Mouse (Mus musculus): ENCODE results near the gene Klhl5.

Klhl5 gene

DNA sequence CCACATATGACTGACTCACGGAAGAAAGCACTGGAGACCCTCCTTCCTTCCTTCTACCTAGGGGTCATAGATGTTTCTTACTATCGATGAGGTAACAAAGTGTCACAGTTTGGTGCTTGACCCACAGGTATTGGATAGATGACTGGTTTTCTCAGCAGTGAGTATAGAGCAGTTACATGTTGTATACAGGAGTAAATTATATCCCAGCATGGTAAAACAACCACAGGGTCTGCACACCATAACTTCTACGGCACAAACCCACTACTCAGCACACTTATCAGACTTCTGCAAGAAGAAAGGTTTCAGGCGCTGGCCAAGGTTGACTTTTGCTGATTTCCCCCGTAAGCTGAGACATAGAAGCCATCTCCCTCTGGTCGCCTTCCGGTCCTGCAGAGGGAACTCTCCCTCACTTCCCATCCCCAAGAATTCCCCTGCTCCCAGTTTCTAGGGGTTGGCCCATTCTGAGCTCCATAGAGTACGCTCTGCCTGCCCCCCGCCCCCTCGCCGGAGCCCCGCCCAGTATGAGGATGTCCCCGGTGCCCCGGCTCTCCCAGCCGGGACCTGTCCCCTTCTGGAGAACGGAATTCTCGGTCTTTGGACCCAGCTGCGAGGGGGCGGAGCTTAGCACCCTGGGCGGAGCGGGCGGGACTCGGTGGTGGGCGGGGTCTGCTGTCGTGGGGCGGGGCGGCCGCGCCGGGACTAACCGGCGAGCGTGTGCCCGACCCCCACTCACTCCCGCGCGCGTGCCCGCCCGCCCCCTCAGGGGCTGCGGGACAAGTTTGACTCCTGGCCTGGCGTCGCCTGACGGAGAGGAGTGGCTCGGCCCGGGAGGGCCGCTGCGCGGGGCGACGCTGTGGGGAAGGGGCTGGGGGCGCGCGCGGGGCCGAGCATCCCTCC, at the start of gene Klhl5:
Klhl5 (plus strand) TSS at position 664 of the 897 bp plus-strand sequence.
- peak; percentile 56 to 66 for DNase-seq (ENCODE audit: low spot score in 2 of 2)

DNA sequence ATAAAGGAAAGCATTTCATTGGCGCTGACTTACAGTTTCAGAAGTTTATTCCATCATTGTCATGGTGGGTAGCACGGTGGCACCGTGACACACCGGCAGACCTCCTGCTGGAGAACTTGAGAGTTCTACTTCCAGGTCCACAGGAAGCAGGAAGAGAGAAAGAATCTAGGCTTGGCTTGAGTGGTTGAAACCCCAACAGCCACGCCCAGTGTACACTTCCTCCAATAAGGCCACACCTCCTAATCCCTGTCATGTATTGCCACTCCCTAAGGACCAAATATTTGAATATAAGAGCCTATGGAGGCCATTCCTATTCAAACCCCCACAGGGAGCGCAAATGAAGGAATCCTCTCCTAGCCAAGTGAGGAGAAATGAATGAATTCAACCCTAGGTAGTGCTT, 49.7 kb upstream of the Klhl5 start:
- no peak for DNase-seq (ENCODE audit: low spot score in 2 of 2)

DNA sequence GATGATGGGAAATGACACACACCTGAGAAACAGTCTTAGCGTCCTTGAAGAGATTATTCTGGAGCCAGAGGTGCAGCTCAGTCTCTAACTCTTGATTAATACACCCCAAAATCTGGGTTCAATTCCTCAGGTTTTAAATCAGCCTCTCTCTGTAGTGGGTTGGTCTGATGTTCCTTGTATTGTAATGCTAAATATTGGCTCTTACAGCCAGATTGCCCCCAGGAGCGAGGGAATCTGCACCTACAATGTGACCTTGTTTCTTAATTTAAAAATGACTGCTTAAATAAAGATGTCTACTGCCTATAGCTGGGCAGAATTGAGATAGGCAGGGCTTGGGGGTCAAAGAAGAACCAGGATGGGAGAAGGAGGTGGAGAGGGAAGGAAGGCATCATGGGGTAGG, 47.5 kb upstream of the Klhl5 start:
- DNase-seq (ENCODE audit: low spot score in 2 of 2): no peak

DNA sequence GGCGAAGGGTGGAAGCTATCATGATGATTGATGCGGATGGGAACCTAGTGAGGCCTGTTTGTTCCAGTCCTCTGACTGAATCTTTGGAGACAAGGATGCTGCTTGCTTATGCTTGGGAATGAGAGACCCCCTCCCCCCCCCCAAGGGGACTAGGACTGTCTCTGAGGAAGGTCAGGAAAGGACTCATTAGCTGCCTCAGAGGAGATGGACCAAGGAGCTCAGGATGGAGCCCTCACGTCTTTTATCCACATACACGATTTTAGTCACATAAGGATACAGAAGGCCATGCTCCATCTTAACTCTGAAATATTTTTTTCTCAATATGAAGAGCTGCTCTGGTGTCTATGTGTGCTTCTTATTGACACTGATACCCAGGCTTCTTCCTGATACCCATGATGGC, 45.1 kb upstream of the Klhl5 start:
- no peak for DNase-seq (ENCODE audit: low spot score in 2 of 2)

DNA sequence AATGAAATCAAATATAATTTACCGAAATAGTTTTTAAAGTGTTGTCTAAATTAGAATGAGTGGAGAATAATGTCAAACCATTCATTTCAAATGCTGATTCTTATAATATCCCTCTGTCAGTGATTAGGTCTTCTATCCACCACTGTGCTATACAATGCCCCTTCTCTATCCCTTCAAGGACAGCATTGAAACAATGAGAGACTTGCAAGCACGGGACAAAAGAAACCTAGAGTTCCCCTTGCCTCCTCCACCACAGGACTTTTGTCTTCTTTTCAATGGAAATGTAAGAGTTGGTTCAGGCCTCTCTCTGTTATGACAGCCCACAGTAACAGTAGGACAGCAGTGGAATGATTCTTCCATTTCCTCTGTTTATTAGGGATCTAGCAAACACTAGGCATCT, 44.1 kb upstream of the Klhl5 start:
- no peak for DNase-seq (ENCODE audit: low spot score in 2 of 2)

DNA sequence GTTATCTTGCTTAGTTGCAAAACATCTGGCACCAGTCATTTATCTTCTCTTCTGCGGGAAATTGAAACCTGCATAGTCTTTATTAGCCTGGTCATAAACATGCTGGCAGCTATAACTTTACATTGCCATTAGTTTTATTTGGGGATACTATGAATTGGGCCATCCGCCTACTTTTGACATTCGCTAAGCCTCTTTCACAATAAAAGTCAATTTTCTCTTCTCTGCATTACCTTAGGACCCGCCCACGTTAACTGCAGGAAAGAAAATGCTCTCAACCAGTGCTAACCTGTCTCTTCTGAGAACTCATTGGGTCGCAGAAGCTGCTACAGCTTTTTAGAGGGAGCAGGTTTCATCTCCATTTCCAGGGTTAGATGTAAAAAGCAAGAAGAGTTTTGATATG, 39.2 kb upstream of the Klhl5 start:
- DNase-seq (ENCODE audit: low spot score in 2 of 2): no peak

DNA sequence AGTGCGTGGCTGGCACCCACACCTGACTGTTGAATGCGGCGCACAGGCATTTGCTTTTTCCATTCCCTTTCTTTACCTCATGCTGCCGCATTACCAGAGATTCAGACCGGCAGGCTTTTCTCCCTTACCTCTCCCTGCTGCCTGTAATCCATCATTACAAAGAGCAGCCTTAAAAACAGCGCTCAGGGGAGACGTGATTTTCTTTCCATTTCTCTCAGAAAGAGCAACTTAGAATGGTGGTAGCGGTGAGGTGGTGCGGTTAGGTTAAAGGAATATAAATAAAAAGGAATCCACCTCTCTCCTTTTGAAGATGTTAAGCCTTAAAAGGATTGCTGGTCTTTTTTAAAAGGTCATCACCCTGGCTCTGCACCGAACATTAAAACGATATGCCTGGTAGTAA, 37.5 kb upstream of the Klhl5 start:
- DNase-seq (ENCODE audit: low spot score in 2 of 2): no peak

DNA sequence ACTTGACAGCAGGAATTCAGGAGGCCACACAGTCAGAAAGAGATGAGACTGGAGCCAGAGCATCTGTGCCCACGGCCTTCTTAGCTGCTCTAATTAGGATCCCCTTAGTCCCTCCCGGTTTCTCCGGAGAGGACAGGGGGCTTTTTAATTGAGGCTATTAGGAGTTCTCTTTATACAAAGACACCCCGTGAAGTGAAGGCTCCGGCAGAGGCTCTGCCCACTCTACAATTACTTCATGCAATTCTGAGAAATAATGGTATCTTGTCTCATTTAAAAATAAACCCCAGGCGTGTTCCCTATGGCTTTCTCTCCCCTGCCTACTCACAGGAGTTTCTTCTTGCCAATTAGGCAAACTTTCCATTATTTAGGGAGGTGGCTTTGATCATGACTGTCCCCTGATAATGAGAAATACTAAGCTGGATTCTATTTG, 35.6 kb upstream of the Klhl5 start:
- no peak for DNase-seq (ENCODE audit: low spot score in 2 of 2)

DNA sequence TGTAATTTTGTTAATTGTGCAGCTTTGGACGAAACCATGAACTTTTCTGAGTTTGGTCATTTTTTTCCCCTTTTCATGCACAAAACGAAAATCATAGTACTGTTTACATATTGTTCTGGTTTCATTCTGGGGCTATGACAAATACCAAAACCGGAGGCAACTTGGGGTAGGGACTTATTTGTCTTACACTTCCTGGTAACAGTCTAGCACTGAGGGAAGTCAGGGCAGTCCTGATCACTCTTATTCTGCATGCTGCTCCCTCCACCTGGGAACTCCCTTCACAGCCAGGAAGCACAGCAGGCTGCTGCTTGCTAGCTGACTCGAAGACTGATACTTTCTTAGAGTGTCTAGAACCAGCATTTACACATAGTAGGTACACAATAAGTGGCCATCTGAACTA, 34.1 kb upstream of the Klhl5 start:
- DNase-seq (ENCODE audit: low spot score in 2 of 2): no peak

DNA sequence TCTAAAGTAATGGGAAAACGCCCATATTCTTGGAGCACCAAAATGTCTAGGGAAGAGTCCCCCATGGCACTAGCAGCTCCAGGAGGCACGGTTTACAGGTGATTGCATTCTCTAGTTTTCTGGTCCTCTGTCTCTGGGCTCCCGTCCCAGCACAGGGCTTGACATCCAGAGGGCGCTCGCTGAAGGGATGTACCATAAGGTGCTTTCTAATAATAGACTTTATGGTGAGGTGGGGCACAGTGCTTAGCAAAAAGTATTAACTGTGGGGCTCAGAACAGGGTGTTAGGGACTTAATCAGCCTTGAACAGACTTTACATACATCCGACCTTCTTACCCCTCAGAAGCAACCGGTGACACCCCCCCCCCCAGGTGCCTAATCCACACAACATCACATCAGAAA, 32.6 kb upstream of the Klhl5 start:
- no peak for DNase-seq (ENCODE audit: low spot score in 2 of 2)

DNA sequence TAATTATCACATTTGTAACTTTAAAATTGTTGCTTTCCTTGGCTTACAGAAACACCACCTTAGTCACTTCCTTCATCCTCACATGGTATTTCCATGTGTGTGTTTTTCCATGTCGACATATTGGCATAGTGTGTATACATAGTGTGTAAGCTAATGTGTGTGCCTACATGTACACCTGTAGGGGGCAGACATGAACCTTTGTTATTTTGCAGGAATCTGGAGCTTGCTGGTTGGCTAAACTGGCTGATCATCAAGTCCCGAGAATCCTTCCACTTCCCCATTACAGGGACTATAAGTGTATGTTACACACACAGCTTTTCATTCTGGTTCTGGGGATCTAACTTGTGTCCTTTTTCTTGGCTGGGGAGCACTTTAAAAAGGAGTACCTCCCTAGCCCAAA, 31.3 kb upstream of the Klhl5 start:
- DNase-seq (ENCODE audit: low spot score in 2 of 2): no peak

DNA sequence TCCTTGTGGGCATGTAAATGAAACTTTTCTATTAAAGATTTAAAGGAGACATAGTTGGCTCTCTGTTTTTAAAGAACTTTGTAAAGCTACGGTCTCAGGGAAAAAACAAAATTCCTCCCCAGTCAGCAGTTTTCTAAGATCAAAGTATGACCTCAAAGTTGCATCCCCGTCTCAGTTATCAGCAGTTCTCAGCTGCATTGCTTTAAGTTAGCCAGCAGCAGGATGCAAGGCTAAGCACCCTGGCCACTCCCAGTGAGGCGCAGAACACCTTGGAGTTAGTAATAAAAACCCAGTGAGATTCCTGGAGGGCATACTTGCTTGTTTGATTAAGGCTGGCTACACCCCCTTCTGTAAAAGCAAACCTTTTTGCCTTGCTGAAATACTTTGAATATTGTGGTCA, 30.6 kb upstream of the Klhl5 start:
- DNase-seq (ENCODE audit: low spot score in 2 of 2): no peak

DNA sequence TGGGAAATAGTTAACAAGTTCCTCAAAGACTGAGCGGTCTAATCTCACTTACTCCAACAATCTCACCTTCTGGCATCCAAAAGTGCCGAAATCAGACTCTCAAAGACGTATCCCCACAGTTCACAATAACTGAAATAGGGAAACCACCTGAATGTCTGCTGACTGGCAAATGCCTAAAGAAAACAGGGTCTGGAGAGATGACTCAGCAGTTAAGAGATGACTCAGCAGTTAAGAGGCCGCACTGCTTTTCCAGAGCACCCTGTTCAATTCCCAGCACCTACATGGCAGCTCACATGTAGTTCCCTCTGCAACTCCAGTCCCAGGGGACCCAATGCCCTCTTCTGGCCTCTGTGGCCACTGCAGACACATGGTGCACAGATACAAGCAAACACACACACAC, 29.3 kb upstream of the Klhl5 start:
- DNase-seq (ENCODE audit: low spot score in 2 of 2): no peak

DNA sequence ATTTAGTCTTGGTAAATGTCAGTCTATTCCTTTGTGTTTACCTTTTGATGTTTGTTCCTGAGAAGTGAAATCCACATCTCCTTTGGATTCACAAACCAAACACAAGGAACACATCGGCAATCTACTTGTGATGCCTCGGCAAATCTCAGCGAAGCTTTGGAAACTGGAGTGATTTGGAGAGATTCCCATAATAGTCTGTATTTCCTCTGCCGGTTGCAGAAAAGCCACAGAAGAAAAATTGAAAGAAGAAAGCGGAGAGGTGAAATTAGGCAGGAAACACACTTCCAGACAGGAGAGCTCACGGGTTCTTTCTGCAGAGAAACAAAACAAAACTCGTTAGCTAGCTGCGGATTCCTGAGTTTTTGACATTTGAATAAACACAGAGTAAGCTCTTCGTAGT, 27.5 kb upstream of the Klhl5 start:
- no peak for DNase-seq (ENCODE audit: low spot score in 2 of 2)

DNA sequence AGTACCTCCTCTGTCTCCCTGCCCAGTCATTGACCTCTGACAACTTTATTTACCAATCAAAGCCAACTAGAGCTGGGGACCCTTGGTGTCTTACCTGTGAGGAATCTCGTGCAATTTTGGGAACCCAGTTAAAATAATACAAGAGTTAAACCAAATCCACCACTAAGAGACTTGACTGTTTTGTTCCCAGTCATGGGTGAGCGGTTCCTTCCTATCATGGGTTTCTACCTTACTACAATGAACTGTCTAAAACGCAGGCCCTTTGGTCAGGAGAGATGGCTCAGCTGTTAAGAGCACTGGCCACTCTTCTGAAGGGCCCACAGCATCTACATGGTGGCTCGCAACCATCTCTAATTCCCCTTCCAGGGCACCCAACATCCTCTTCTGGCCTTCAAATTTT, 25.5 kb upstream of the Klhl5 start:
- no peak for DNase-seq (ENCODE audit: low spot score in 2 of 2)

DNA sequence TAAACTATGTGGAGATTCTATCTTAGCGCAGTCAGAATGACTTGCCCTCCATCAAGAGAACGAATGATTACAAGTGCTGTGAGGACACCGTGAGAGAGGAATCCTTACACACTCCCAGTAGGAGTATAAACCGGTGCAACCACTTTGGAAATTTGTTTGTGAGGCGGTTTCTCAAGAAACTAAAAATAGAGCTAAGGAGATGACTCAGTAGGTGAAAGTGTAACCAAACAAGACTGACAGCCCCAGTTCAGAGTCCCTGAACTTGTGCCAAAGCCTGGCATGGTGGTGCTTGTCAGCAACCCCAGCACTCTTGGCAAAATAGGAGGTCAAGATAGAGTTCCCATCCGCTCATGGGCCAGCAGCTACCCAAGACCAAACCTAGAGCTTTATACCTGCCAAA, 20.8 kb upstream of the Klhl5 start:
- no peak for DNase-seq (ENCODE audit: low spot score in 2 of 2)

DNA sequence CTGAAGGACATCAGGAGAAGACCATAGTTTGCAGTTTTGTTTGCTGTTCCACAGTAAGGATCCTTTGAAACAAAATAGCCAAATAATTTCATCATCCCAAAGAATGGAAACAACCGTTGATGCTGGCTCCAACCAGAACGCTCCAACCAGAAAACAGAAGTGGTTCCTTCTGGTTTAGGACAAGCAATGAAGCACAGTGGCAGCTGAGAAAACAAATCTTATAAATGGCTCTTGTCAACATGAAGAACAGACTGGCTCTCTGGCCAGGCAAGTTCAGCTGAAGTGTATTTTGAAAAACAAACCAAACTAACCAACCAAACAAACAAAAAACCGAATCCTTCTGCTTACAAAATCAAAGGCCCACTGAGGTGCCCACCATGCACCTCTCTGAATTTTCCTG, 17.6 kb upstream of the Klhl5 start:
- DNase-seq (ENCODE audit: low spot score in 2 of 2): no peak

DNA sequence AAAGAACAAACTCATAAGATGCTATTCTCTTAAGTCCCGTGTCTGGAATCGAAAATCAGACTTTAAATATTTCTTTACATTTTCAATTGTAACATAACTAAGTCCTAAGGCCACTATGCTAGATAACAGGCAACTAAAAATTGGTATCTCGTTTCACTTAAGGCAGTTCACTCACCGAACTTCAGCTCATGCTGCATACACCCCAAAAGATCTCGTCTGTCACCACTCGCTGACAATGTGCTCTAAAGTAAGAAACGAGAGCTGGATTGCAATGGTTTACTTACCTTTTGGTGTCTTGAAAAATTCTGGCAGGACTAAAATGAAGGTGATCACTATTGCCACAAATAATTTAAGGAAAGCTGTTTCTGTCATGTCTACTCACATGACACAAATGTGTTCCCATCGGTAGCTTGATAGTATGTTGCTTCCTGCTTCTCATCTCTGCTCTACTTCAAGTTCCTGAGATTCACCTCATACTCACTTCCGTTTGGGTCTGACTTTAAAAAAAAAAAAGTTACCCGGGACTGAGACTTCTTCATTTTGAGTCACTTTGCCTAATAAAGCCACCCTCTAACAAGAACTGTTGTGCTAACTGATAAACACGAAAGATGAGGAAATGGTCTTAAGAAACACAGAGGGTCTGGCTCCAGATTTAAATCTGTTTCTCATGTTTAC, 16.0 kb upstream of the Klhl5 start:
- peak; percentile 29 to 33 for DNase-seq (ENCODE audit: low spot score in 2 of 2)

DNA sequence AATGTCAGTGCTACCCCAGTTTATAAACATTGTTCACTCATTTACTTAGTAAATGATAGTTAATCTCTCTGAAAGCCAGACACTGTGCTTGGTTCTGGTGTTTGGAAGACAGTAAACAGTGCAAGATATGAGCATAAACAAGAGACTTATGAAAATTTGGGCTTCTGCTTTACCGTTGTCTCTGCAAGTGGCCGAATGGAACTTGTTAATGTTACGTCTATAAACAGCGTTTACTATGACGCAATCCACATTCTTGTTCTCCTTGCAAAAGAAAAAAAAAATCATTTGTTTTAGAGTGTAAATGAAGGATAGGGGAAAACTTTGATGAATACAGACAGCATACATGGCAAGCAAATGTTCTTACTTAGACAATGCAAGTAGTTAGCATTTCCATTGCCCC, 15.4 kb upstream of the Klhl5 start, which contains the start of gene Tmem156:
Tmem156 (minus strand) TSS at position 212 of the 400 bp plus-strand sequence.
- no peak for DNase-seq (ENCODE audit: low spot score in 2 of 2)

DNA sequence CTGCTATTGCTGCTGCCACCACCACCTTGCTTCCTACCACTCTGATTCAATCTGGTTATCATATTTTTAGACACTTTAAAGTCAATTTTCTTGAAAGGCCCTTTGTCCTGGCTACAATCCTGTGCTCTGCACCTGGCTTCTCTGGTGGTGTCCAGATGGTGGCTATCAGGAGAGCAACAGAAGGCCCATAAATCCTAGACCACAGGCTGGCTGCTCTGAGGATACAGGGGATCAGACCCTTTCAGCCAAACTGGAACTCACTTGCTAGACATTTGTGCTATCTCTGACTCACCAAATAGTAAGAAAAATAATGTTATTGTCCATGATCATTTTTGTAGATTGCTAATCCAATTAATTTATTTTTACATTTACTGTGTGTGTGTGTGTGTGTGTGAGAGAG, 13.6 kb upstream of the Klhl5 start:
- DNase-seq (ENCODE audit: low spot score in 2 of 2): no peak

DNA sequence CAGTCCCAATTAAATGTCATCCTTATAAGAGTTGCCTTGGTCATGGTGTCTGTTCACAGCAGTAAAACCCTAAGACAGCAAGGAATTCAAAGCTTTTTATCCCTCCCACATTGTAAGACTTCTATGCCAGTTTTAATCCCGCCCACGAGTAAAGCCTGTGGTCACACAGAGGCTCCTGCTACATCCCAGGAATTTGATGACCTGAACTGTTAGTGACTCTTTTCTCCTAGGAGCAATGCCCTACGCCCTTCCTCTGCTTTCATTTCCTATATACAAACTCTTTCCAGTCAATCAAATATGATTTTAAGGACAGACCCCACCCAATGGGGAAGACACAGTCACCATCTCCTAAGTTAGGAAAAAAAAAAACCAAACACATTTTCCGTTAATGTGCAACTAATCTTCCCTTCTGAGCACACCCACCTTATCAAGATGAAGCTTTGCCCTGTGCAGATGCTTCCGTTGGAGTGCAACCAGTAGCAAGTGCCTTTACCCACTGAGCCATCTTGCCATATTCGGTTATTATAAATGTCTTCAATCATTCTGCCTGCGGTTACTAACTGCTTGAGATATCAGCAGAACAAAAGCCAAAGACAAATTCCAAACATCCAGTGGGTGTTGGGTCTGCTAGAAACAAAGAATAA, 12.3 kb upstream of the Klhl5 start:
- DNase-seq (ENCODE audit: low spot score in 2 of 2): no peak

DNA sequence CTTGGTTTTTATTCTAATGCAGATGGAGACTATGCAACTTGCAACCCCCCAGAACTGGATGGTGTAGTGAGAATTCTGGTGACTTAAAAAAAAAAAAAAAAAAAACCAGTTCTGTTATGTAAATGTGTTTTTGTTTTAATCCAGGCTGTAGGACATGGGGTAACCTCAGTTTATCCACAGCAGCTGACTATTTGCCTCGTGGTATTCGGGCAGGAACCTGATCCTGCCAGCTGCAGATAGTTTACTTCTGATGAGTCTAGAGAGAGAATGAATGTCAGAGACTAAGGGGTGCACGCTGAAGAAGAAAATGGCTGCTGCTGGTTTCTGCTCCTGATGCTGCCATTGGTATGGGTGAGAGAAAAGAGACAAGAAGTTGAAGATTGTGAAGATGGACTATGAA, 11.3 kb upstream of the Klhl5 start:
- no peak for DNase-seq (ENCODE audit: low spot score in 2 of 2)

DNA sequence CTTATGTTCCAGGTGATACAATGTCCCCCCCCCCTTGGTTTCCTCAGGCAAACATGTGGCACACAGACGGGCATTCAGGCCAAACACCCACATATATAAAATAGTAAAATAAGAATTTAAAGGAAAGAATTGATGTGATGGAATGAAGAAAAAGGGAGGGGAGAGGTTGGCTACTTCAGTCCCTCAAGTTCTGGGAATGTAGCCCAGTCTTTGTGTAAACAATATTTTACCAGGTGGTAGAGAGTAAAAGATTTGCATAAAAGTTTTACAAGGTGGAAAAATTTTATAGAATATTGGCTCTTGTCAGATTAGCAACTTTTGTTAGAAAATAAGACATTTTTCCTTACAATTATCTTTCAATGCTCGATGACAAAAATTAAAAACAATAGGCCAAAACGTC, 10.5 kb upstream of the Klhl5 start:
- DNase-seq (ENCODE audit: low spot score in 2 of 2): no peak
